Mouse (Mus musculus): Measurements from ENCODE around the gene Ccdc13.

DNA sequence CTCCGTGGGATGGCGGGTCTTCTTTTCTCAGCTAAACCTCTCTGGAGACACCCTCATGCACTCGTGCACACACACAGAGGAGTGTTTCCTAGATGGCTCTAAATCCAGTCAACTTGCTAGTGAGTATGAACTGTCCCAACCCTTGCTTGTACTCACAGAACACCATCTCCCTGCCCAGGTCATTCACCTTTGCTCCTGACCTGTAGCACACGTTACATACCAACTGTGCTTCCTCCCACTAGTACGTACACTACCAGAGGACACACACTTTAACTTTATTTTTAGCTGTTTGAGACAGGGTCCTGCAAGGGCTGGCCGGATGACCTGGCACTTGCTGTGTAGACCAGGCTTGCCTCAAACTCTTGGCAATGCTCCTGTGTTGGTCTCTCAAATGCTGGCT, 1.3 kb downstream of the Ccdc13 start:
- no peak for TF ChIP-seq FLI1 (IDR thresholded peaks at IDR 0.05; ENCODE audit: low read length)
- TF ChIP-seq GATA1 (IDR thresholded peaks at IDR 0.05; ENCODE audit: borderline replicate concordance, low read length) = no peak

Measured in megakaryocyte, embryonic 14.5 days (primary cell).